Mouse (Mus musculus): Measurements from ENCODE around the gene Resf1. TPM values are rescaled to one million over a fixed set of nuclear protein-coding genes. Genes with fewer than 3 reads are reported as not detected.

Resf1 gene
- polyA plus RNA-seq, 1 experiment from 2014 or later = 27.3 TPM

- Histone ChIP-seq H3K9ac (0 out of 2 replicates have a peak overlapping the region, but pooled peaks have one; percentile 98), H3K36me3 (replicated peaks) (peaks cover 36% of the 10 kb centered on the region), H3K27ac (replicated peaks) (peak overlapping the region; percentile 65), H3K4me1 (replicated peaks) (peaks cover 45% of the 10 kb centered on the region), H3K9me3 (replicated peaks) (no peaks in the 10 kb centered on the region), H3K4me2 (peak overlapping the region; percentile 69), H3K27me3 (no peaks in the 10 kb centered on the region), H3K4me3 (replicated peaks) (peak overlapping the region; percentile 98)
- ATAC-seq (ENCODE audit: insufficient read depth) = peak; percentile 56
- 47% methylated on average over 2 of the region's 2 CpGs for WGBS (ENCODE audit: insufficient replicate concordance)
Measured at GRCm38 (mm10) chr6:149311044-149311443, 1.8 kb downstream of the Resf1 start.

- no peak for ATAC-seq (ENCODE audit: insufficient read depth)
- Histone ChIP-seq H3K27me3 (no peaks in the 10 kb centered on the region), H3K4me3 (replicated peaks) (peak overlapping the region; percentile 98), H3K9ac (no peak overlapping the region), H3K9me3 (replicated peaks) (no peaks in the 10 kb centered on the region), H3K27ac (replicated peaks) (peak overlapping the region; percentile 59; the same call in 1 of the 2 replicates), H3K4me2 (peak overlapping the region; percentile 69), H3K4me1 (replicated peaks) (peaks cover 45% of the 10 kb centered on the region), H3K36me3 (replicated peaks) (peaks cover 42% of the 10 kb centered on the region)
- 57% methylated on average over 1 of the region's 1 CpGs for WGBS (ENCODE audit: insufficient replicate concordance)
Measured at GRCm38 (mm10) chr6:149311778-149312177, 2.6 kb downstream of the Resf1 start.

DNA sequence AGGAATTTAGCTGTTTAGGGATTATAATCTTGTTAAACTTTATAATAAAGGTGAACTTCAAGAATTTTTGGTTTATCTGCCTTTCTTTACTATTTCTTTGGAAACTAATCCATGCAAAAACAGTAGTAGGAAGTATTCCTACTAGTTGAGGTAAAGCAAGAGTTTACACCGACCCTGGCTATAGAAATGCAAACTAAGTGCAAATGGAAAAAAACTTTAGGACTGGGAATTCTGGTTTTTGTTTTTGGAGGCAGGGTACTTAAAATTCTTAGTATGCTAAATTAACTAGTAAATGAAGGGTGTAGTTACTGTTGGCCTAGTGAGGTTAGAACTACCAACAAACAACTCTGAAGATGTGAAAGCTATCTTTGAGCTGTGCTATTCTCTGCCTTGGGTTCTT, 3.0 kb downstream of the Resf1 start:
- Histone ChIP-seq H3K4me2 (peak overlapping the region; percentile 8; the same call in 1 of the 2 replicates), H3K27ac (replicated peaks) (peak overlapping the region; percentile 59; the same call in 1 of the 2 replicates), H3K4me1 (replicated peaks) (peaks cover 45% of the 10 kb centered on the region), H3K9me3 (replicated peaks) (no peaks in the 10 kb centered on the region), H3K9ac (no peak overlapping the region), H3K36me3 (replicated peaks) (peaks cover 46% of the 10 kb centered on the region), H3K4me3 (replicated peaks) (no peak overlapping the region), H3K27me3 (no peaks in the 10 kb centered on the region)
- ATAC-seq (ENCODE audit: insufficient read depth) = no peak
- 84% methylated on average over 1 of the region's 1 CpGs for WGBS (ENCODE audit: insufficient replicate concordance)

DNA sequence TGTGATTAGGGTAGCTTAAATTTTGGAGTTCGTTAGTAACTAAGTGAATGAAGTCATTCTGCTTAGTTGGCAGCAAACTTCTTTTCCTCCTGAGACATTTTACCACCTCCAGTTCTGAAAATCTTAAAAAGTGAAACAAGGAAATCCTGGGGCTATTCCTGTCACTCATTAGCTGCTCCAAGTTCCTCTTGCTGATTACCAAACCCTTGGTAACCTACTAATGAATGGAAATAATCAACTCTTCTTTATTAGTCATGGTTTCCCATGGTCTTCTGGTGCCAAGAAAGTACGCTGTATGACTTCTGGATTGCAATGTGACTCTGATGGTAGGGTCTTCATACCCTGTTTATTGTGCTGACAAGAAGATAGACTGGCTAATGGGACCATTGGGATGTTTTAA, 5.7 kb downstream of the Resf1 start:
- Histone ChIP-seq H3K9ac (no peak overlapping the region), H3K4me2 (no peak overlapping the region), H3K4me1 (replicated peaks) (peaks cover 29% of the 10 kb centered on the region), H3K4me3 (replicated peaks) (no peak overlapping the region), H3K27ac (replicated peaks) (no peak overlapping the region), H3K27me3 (no peaks in the 10 kb centered on the region), H3K36me3 (replicated peaks) (peaks cover 66% of the 10 kb centered on the region), H3K9me3 (replicated peaks) (no peaks in the 10 kb centered on the region)
- ATAC-seq (ENCODE audit: insufficient read depth) = no peak
- WGBS (ENCODE audit: insufficient replicate concordance) = 75% methylated on average over 2 of the region's 2 CpGs

- 0 out of 2 replicates have a peak, but pooled peaks have one; percentile 27 for ATAC-seq (ENCODE audit: insufficient read depth)
- H3K9ac ChIP-seq = no peak overlapping the region
- H3K27ac ChIP-seq (replicated peaks) = no peak overlapping the region
- 52% methylated on average over 4 of the region's 4 CpGs for WGBS (ENCODE audit: insufficient replicate concordance)
- no peak overlapping the region for H3K4me2 ChIP-seq
- H3K4me1 ChIP-seq (replicated peaks) = peaks cover 12% of the 10 kb centered on the region
- peaks cover 88% of the 10 kb centered on the region for H3K36me3 ChIP-seq (replicated peaks)
- no peaks in the 10 kb centered on the region for H3K27me3 ChIP-seq
- no peaks in the 10 kb centered on the region for H3K9me3 ChIP-seq (replicated peaks)
- no peak overlapping the region for H3K4me3 ChIP-seq (replicated peaks)
Measured at GRCm38 (mm10) chr6:149323523-149324241, 14.5 kb downstream of the Resf1 start.

DNA sequence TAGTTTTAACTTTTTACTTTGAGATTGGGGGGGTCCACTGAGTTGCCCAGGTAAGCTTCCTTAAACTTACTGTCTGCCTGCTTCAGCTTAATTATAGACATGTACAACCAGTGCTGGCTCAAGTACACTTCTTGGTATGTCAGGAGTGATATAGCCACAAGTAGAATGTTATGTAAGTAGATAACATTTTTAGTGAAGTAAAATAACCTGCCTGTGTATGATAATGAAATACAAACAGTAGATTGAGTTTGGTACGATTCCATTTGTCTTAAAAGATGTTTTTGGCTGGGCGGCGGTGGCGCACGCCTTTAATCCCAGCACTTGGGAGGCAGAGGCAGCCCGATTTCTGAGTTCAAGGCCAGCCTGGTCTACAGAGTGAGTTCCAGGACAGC, 15.0 kb downstream of the Resf1 start:
- no peak overlapping the region for H3K9ac ChIP-seq
- no peak overlapping the region for H3K4me2 ChIP-seq
- peaks cover 91% of the 10 kb centered on the region for H3K36me3 ChIP-seq (replicated peaks)
- no peak for ATAC-seq (ENCODE audit: insufficient read depth)
- no peaks in the 10 kb centered on the region for H3K9me3 ChIP-seq (replicated peaks)
- no peaks in the 10 kb centered on the region for H3K27me3 ChIP-seq
- no peak overlapping the region for H3K27ac ChIP-seq (replicated peaks)
- peaks cover 12% of the 10 kb centered on the region for H3K4me1 ChIP-seq (replicated peaks)
- H3K4me3 ChIP-seq (replicated peaks) = no peak overlapping the region
- WGBS (ENCODE audit: insufficient replicate concordance) = 80% methylated on average over 6 of the region's 6 CpGs

- H3K9ac ChIP-seq = no peak overlapping the region
- no peaks in the 10 kb centered on the region for H3K27me3 ChIP-seq
- H3K4me1 ChIP-seq (replicated peaks) = no peaks in the 10 kb centered on the region; the same call in 1 of the 2 replicates
- 77% methylated on average over 4 of the region's 4 CpGs for WGBS (ENCODE audit: insufficient replicate concordance)
- H3K36me3 ChIP-seq (replicated peaks) = peaks cover 88% of the 10 kb centered on the region
- H3K9me3 ChIP-seq (replicated peaks) = no peaks in the 10 kb centered on the region
- H3K27ac ChIP-seq (replicated peaks) = no peak overlapping the region
- ATAC-seq (ENCODE audit: insufficient read depth) = no peak
- no peak overlapping the region for H3K4me2 ChIP-seq
- H3K4me3 ChIP-seq (replicated peaks) = no peak overlapping the region
Measured at GRCm38 (mm10) chr6:149329071-149329470, 19.9 kb downstream of the Resf1 start.

DNA sequence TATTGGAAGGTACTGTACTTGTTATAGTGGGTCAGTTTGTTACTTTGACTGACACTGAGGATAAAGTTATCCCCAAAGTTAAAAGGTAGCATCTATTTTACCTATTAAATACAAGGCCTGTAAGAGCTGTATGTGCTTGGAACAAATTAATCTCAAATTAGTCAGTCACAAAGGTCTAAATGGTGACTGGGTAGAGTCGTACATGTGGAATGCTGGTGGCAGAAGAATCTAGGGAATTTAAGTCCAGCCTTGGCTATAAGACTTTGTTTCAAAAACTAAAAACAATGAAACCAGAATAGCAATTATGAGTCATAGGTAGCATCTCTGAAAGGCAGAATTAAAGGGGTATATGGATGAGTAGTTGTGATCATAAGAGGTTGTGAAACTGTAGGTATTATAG, 21.1 kb downstream of the Resf1 start:
- H3K36me3 ChIP-seq (replicated peaks) = peaks cover 89% of the 10 kb centered on the region
- H3K4me3 ChIP-seq (replicated peaks) = no peak overlapping the region
- no peaks in the 10 kb centered on the region for H3K4me1 ChIP-seq (replicated peaks)
- no peaks in the 10 kb centered on the region for H3K9me3 ChIP-seq (replicated peaks)
- whole genome bisulfite sequencing (ENCODE audit: insufficient replicate concordance) = 82% methylated on average over 1 of the region's 1 CpGs
- ATAC-seq (ENCODE audit: insufficient read depth) = no peak
- no peak overlapping the region for H3K27ac ChIP-seq (replicated peaks)
- H3K9ac ChIP-seq = no peak overlapping the region
- no peaks in the 10 kb centered on the region for H3K27me3 ChIP-seq
- H3K4me2 ChIP-seq = no peak overlapping the region

DNA sequence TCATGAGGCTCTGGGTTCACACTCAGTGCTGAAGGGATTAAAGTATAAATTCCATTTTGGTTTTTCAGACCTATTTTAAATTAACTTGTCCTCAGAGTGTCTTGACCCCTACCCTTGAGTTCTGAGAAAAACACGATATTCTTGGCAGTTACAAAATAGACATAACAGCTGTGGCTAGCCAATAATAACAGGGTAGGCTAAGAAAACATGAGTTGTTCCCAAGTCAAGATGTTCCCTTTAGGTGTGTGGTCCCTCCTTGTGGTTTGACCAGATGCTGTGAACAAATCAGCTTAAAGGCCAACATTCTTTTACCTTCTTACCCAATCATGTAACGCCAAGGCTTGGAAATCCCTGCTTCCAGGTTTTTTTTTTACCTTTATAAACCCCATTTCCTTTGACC, 23.8 kb downstream of the Resf1 start:
- WGBS (ENCODE audit: insufficient replicate concordance) = 90% methylated on average over 2 of the region's 2 CpGs

GRCm38 (mm10) chr6:149337990-149338389, 28.8 kb downstream of the Resf1 start:
- Histone ChIP-seq H3K4me2 (no peak overlapping the region), H3K36me3 (replicated peaks) (peaks cover 41% of the 10 kb centered on the region), H3K4me3 (replicated peaks) (no peak overlapping the region), H3K9me3 (replicated peaks) (no peaks in the 10 kb centered on the region), H3K27me3 (no peaks in the 10 kb centered on the region), H3K27ac (replicated peaks) (no peak overlapping the region), H3K4me1 (replicated peaks) (no peaks in the 10 kb centered on the region), H3K9ac (no peak overlapping the region)
- no peak for ATAC-seq (ENCODE audit: insufficient read depth)

More for the DNA sequence above, 23.8 kb downstream of the Resf1 start:
- H3K9me3 ChIP-seq (replicated peaks) = no peaks in the 10 kb centered on the region
- no peaks in the 10 kb centered on the region for H3K4me1 ChIP-seq (replicated peaks)
- H3K4me3 ChIP-seq (replicated peaks) = no peak overlapping the region
- H3K9ac ChIP-seq = no peak overlapping the region
- H3K4me2 ChIP-seq = no peak overlapping the region
- ATAC-seq (ENCODE audit: insufficient read depth) = no peak
- H3K27ac ChIP-seq (replicated peaks) = no peak overlapping the region
- no peaks in the 10 kb centered on the region for H3K27me3 ChIP-seq
- peaks cover 79% of the 10 kb centered on the region for H3K36me3 ChIP-seq (replicated peaks)

DNA sequence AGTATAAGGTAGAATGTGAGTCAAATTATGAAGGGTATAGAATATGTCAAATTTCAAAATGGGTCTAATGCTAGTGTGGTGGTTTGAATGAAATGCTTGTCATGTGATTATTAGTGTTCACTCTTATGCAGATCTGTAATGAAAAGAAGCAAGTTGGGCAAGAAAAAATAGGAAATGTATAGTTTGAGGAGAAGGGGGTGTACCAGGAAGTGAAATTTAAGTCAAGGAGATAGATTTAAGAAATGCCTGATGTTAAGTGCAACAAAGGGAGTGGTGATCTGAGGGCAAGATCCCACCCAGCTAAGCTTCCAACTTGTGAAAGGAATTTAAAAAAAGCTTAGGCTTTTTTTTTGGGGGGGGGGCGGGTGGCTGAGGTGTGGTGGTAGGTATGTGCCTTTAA, 29.4 kb downstream of the Resf1 start:
- ATAC-seq (ENCODE audit: insufficient read depth) = no peak
- H3K36me3 ChIP-seq (replicated peaks) = peaks cover 35% of the 10 kb centered on the region
- H3K27me3 ChIP-seq = no peaks in the 10 kb centered on the region
- H3K4me1 ChIP-seq (replicated peaks) = no peaks in the 10 kb centered on the region
- no peak overlapping the region for H3K4me3 ChIP-seq (replicated peaks)
- no peak overlapping the region for H3K27ac ChIP-seq (replicated peaks)
- no peak overlapping the region for H3K9ac ChIP-seq
- no peaks in the 10 kb centered on the region for H3K9me3 ChIP-seq (replicated peaks)
- no peak overlapping the region for H3K4me2 ChIP-seq
- WGBS (ENCODE audit: insufficient replicate concordance) = 50% methylated on average over 1 of the region's 1 CpGs

DNA sequence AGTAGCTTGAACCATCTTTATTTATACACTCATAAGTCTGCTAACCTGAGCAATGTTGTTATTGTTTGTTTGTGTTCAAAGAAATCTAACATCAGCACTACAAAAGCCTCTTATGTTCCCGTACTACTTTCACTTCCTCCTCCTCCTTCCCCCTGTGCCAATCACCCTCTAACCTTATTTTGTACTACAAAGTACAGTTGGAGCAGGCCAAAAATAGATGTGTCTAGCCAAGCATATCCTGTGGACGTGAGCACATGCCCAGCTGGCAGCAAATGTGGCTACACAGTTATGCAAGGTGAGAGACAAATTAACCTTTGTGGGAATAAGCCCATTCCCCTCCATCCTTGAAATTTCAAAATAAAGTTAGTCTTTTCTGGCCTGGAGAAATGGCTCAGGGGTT, 34.6 kb downstream of the Resf1 start:
- H3K9ac ChIP-seq = no peak overlapping the region
- no peak overlapping the region for H3K4me3 ChIP-seq (replicated peaks)
- H3K36me3 ChIP-seq (replicated peaks) = 0 out of 2 replicates have a peak, but pooled peaks cover 3% of the 10 kb centered on the region
- no peak overlapping the region for H3K27ac ChIP-seq (replicated peaks)
- H3K4me2 ChIP-seq = no peak overlapping the region
- ATAC-seq (ENCODE audit: insufficient read depth) = 0 out of 2 replicates have a peak, but pooled peaks have one; percentile 42
- 26% methylated on average over 2 of the region's 2 CpGs for WGBS (ENCODE audit: insufficient replicate concordance)
- H3K4me1 ChIP-seq (replicated peaks) = no peaks in the 10 kb centered on the region
- H3K9me3 ChIP-seq (replicated peaks) = no peaks in the 10 kb centered on the region
- H3K27me3 ChIP-seq = no peaks in the 10 kb centered on the region
